20 mouse cellular contexts compared by ENCODE assay signal in genomic region chr4:147066380-147066779, GRCm38 (mm10). TPM values are rescaled to one million over a fixed set of nuclear protein-coding genes. Genes with fewer than 3 reads are reported as not detected.
"Had no signal": no experiment of that assay in that cellular context is flagged by ENCODE, and none has a peak within 500 bp of the region (broad histone marks: within the 10 kb centered on the region; RNA-seq: fewer than 3 reads in every experiment).

No protein-coding gene starts in this region.

RNA-seq across cellular contexts. Expression of gene Rex2, which starts 44.7 kb away (rescaled TPM):
- polyA plus RNA-seq: heart, embryonic 10.5 days; heart, embryonic 11.5 days; heart, embryonic 12.5 days; heart, embryonic 13.5 days; heart, embryonic 14.5 days; heart, embryonic 15.5 days; heart, postnatal 0 days; hindbrain, embryonic 11.5 days; hindbrain, embryonic 13.5 days; hindbrain, embryonic 14.5 days; hindbrain, embryonic 16.5 days; hindbrain, postnatal 0 days; intestine, embryonic 14.5 days; intestine, embryonic 15.5 days; intestine, embryonic 16.5 days; intestine, postnatal 0 days; kidney, embryonic 14.5 days; kidney, embryonic 16.5 days; kidney, postnatal 0 days; large intestine, adult 2 months had no signal
